Mouse (Mus musculus) large intestine, adult 2 months (tissue): ENCODE data around the gene Mea1. TPM values are rescaled to one million over a fixed set of nuclear protein-coding genes. Genes with fewer than 3 reads are reported as not detected.

ENCODE experiments used
- DNase-seq: peaks from one replicate; pipeline ENCODE4 v3.0.0-alpha.2; 2012; ENCODE audit warnings: low read depth, low spot score
- WGBS: fragments of 180-500 bp; shearing (Covaris S2); methylation state at CpG from one replicate; pipeline ENCODE4 v1.1.7; 2018; 5-methylcytosine and 5-hydroxymethylcytosine counted together
- polyA plus RNA-seq: library from polyadenylated mRNA; depleted of rRNA; stranded (reverse); fragments of >200 nt; gene quantifications from 2 replicates; pipeline ENCODE4 v1.2.3, GENCODE M21; 2012

Gene Mea1
- polyA plus RNA-seq, 1 experiment = 90.1 TPM

GRCm38 (mm10) chr17:46662730-46663129, 15.9 kb upstream of the Mea1 start:
- DNase-seq = no peak
- WGBS = 74% methylated on average over 5 of the region's 5 CpGs

GRCm38 (mm10) chr17:46667712-46668111, 10.9 kb upstream of the Mea1 start:
- 83% methylated on average over 16 of the region's 16 CpGs for WGBS
- no peak for DNase-seq

- WGBS = 96% methylated on average over 10 of the region's 10 CpGs
- DNase-seq = no peak
Measured at GRCm38 (mm10) chr17:46669911-46670310, 8.7 kb upstream of the Mea1 start.

- peak; percentile 79 for DNase-seq
- under 1% methylated on average over 43 of the region's 43 CpGs for WGBS
Measured at GRCm38 (mm10) chr17:46673850-46674529, 4.6 kb upstream of the Mea1 start, which contains the start of gene Rrp36. Rrp36 (minus strand) TSS chr17:46674352.

- DNase-seq = no peak
- 25% methylated on average over 15 of the region's 15 CpGs for WGBS
Measured at GRCm38 (mm10) chr17:46674530-46675283, 3.9 kb upstream of the Mea1 start.

- no peak for DNase-seq
- 48% methylated on average over 9 of the region's 9 CpGs for WGBS
Measured at GRCm38 (mm10) chr17:46678911-46679310, 318 bp downstream of the Mea1 start.

GRCm38 (mm10) chr17:46679843-46680759, 1.5 kb downstream of the Mea1 start:
- 1% methylated on average over 34 of the region's 34 CpGs for WGBS
- no peak for DNase-seq

GRCm38 (mm10) chr17:46680760-46681373, 2.3 kb downstream of the Mea1 start, which contains the start of gene Klhdc3:
Klhdc3 (minus strand) TSS chr17:46680914.
- WGBS = under 1% methylated on average over 49 of the region's 49 CpGs
- peak; percentile 93 for DNase-seq

GRCm38 (mm10) chr17:46681466-46682118, 3.0 kb downstream of the Mea1 start:
- no peak for DNase-seq
- 25% methylated on average over 12 of the region's 12 CpGs for whole genome bisulfite sequencing

- DNase-seq = no peak
- 75% methylated on average over 16 of the region's 16 CpGs for WGBS
Measured at GRCm38 (mm10) chr17:46682654-46683389, 4.2 kb downstream of the Mea1 start.

- WGBS = 86% methylated on average over 6 of the region's 6 CpGs
- DNase-seq = no peak
Measured at GRCm38 (mm10) chr17:46685913-46686312, 7.3 kb downstream of the Mea1 start.

GRCm38 (mm10) chr17:46690665-46691064, 12.1 kb downstream of the Mea1 start:
- DNase-seq = no peak

GRCm38 (mm10) chr17:46691390-46691789, 12.8 kb downstream of the Mea1 start:
- DNase-seq = no peak
- WGBS = 59% methylated on average over 2 of the region's 2 CpGs

More at GRCm38 (mm10) chr17:46690665-46691064, 12.1 kb downstream of the Mea1 start:
- 92% methylated on average over 12 of the region's 12 CpGs for WGBS

GRCm38 (mm10) chr17:46694517-46695063, 16.0 kb downstream of the Mea1 start:
- DNase-seq = no peak
- WGBS = 89% methylated on average over 1 of the region's 1 CpGs

GRCm38 (mm10) chr17:46698515-46698914, 19.9 kb downstream of the Mea1 start:
- WGBS = 79% methylated on average over 6 of the region's 6 CpGs
- no peak for DNase-seq

- WGBS = 60% methylated on average over 5 of the region's 5 CpGs
- DNase-seq = no peak
Measured at GRCm38 (mm10) chr17:46699245-46699644, 20.7 kb downstream of the Mea1 start.

- 79% methylated on average over 3 of the region's 3 CpGs for WGBS
Measured at GRCm38 (mm10) chr17:46699912-46700311, 21.3 kb downstream of the Mea1 start.

GRCm38 (mm10) chr17:46701489-46701888, 22.9 kb downstream of the Mea1 start:
- 70% methylated on average over 12 of the region's 12 CpGs for WGBS
- DNase-seq = no peak

More at GRCm38 (mm10) chr17:46699912-46700311, 21.3 kb downstream of the Mea1 start:
- no peak for DNase-seq
